Mouse (Mus musculus): ENCODE results near the gene Lef1. TPM values are rescaled to one million over a fixed set of nuclear protein-coding genes. Genes with fewer than 3 reads are reported as not detected.

The Lef1 gene
- polyA plus RNA-seq, 1 experiment = 4.5 TPM

- Histone ChIP-seq H3K36me3 (ENCODE audit: control insufficient read depth, insufficient read depth) (peaks cover 8% of the 10 kb centered on the region), H3K27me3 (ENCODE audit: control insufficient read depth, insufficient read depth, insufficient read length) (no peaks in the 10 kb centered on the region), H3K79me2 (ENCODE audit: control insufficient read depth, insufficient read depth) (peaks cover 14% of the 10 kb centered on the region), H3K4me2 (ENCODE audit: low read depth) (no peak overlapping the region), H3ac (ENCODE audit: control insufficient read depth, insufficient read length) (no peak overlapping the region), H3K4me3 (no peak overlapping the region)
- TF ChIP-seq USF1 (IDR thresholded peaks at IDR 0.05; ENCODE audit: low read depth) (no peak), POLR2AphosphoS2 (IDR thresholded peaks at IDR 0.05; ENCODE audit: insufficient read length, low read depth) (no peak), MYOD1 (IDR thresholded peaks at IDR 0.05; ENCODE audit: control insufficient read depth in 1 of 3, insufficient read length in 2 of 3, low read depth in 2 of 3) (no peak), TCF3 (IDR thresholded peaks at IDR 0.05; ENCODE audit: insufficient read length, low read depth) (no peak), E2F4 (IDR thresholded peaks at IDR 0.05; ENCODE audit: insufficient read depth) (no peak)
Measured at GRCm38 (mm10) chr3:131116116-131116515, 5.8 kb downstream of the Lef1 start.

GRCm38 (mm10) chr3:131117352-131117751 is 7.1 kb downstream of the Lef1 start:
- TF ChIP-seq TCF3 (IDR thresholded peaks at IDR 0.05; ENCODE audit: insufficient read length, low read depth) (no peak), USF1 (IDR thresholded peaks at IDR 0.05; ENCODE audit: low read depth) (no peak), POLR2A (IDR thresholded peaks at IDR 0.05; ENCODE audit: insufficient read length, low read depth) (no peak), MAX (IDR thresholded peaks at IDR 0.05; ENCODE audit: low read depth) (no peak), REST (IDR thresholded peaks at IDR 0.05; ENCODE audit: insufficient read depth, insufficient read length) (no peak), CEBPB (IDR thresholded peaks at IDR 0.05; ENCODE audit: insufficient read depth, poor library complexity, severe bottlenecking) (no peak), SRF (IDR thresholded peaks at IDR 0.05; ENCODE audit: control insufficient read depth, insufficient read length, low read depth) (no peak), MYOD1 (IDR thresholded peaks at IDR 0.05; ENCODE audit: control insufficient read depth in 1 of 3, insufficient read length in 2 of 3, low read depth in 2 of 3) (no peak), MYOG (IDR thresholded peaks at IDR 0.05; ENCODE audit: control insufficient read depth in 1 of 3, insufficient read depth in 1 of 3, insufficient read length in 2 of 3, low read depth in 2 of 3) (no peak), POLR2AphosphoS2 (IDR thresholded peaks at IDR 0.05; ENCODE audit: insufficient read length, low read depth) (no peak), E2F4 (IDR thresholded peaks at IDR 0.05; ENCODE audit: insufficient read depth) (no peak), TCF12 (IDR thresholded peaks at IDR 0.05; ENCODE audit: insufficient read depth, poor library complexity, severe bottlenecking) (no peak)
- no peak overlapping the region for H3ac ChIP-seq (ENCODE audit: control insufficient read depth, insufficient read length)
- H3K4me2 ChIP-seq (ENCODE audit: low read depth) = no peak overlapping the region
- H3K36me3 ChIP-seq (ENCODE audit: control insufficient read depth, insufficient read depth) = peaks cover 8% of the 10 kb centered on the region
- no peak overlapping the region for H3K4me3 ChIP-seq
- H3K27me3 ChIP-seq (ENCODE audit: control insufficient read depth, insufficient read depth, insufficient read length) = no peaks in the 10 kb centered on the region
- peaks cover 14% of the 10 kb centered on the region for H3K79me2 ChIP-seq (ENCODE audit: control insufficient read depth, insufficient read depth)

GRCm38 (mm10) chr3:131117883-131118282 is 7.6 kb downstream of the Lef1 start:
- H3K36me3 ChIP-seq (ENCODE audit: control insufficient read depth, insufficient read depth) = peaks cover 12% of the 10 kb centered on the region
- H3K79me2 ChIP-seq (ENCODE audit: control insufficient read depth, insufficient read depth) = peaks cover 9% of the 10 kb centered on the region
- H3ac ChIP-seq (ENCODE audit: control insufficient read depth, insufficient read length) = no peak overlapping the region
- TF ChIP-seq E2F4 (IDR thresholded peaks at IDR 0.05; ENCODE audit: insufficient read depth) (no peak), POLR2AphosphoS2 (IDR thresholded peaks at IDR 0.05; ENCODE audit: insufficient read length, low read depth) (no peak), POLR2A (IDR thresholded peaks at IDR 0.05; ENCODE audit: insufficient read length, low read depth) (no peak), SRF (IDR thresholded peaks at IDR 0.05; ENCODE audit: control insufficient read depth, insufficient read length, low read depth) (no peak), MYOD1 (IDR thresholded peaks at IDR 0.05; ENCODE audit: control insufficient read depth in 1 of 3, insufficient read length in 2 of 3, low read depth in 2 of 3) (no peak)
- no peak overlapping the region for H3K4me3 ChIP-seq
- H3K4me2 ChIP-seq (ENCODE audit: low read depth) = no peak overlapping the region
- H3K27me3 ChIP-seq (ENCODE audit: control insufficient read depth, insufficient read depth, insufficient read length) = no peaks in the 10 kb centered on the region

DNA sequence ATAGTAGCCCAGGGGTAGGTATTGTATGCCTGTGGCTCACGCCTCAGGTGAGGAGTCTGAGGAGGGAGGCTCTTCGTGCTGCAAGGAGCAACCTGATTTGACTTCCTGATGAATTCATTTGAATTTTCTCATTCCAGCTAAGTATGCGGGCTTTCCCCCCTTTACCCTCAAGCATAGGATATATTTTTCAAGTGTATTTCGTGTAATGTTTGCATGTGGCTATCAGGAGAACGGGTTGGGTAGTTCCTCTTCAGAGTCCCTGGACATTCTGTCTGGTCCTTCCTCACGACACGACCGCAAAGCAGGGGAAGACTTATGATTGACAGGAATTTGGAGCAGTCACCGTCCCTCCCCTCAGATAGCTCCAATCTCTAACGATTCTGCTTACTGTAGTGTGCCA is 9.2 kb downstream of the Lef1 start:
- H3K36me3 ChIP-seq (ENCODE audit: control insufficient read depth, insufficient read depth) = peaks cover 12% of the 10 kb centered on the region
- H3K79me2 ChIP-seq (ENCODE audit: control insufficient read depth, insufficient read depth) = no peaks in the 10 kb centered on the region
- no peak overlapping the region for H3K4me3 ChIP-seq
- no peaks in the 10 kb centered on the region for H3K27me3 ChIP-seq (ENCODE audit: control insufficient read depth, insufficient read depth, insufficient read length)
- no peak for TF ChIP-seq CEBPB (IDR thresholded peaks at IDR 0.05; ENCODE audit: insufficient read depth, poor library complexity, severe bottlenecking)
- no peak for TF ChIP-seq E2F4 (IDR thresholded peaks at IDR 0.05; ENCODE audit: insufficient read depth)
- TF ChIP-seq MYOD1 (IDR thresholded peaks at IDR 0.05; ENCODE audit: control insufficient read depth in 1 of 3, insufficient read length in 2 of 3, low read depth in 2 of 3) = no peak
- no peak for TF ChIP-seq TCF12 (IDR thresholded peaks at IDR 0.05; ENCODE audit: insufficient read depth, poor library complexity, severe bottlenecking)
- no peak for TF ChIP-seq MAX (IDR thresholded peaks at IDR 0.05; ENCODE audit: low read depth)
- no peak for TF ChIP-seq USF1 (IDR thresholded peaks at IDR 0.05; ENCODE audit: low read depth)
- no peak for TF ChIP-seq TCF3 (IDR thresholded peaks at IDR 0.05; ENCODE audit: insufficient read length, low read depth)
- TF ChIP-seq POLR2A (IDR thresholded peaks at IDR 0.05; ENCODE audit: insufficient read length, low read depth) = no peak
- TF ChIP-seq SRF (IDR thresholded peaks at IDR 0.05; ENCODE audit: control insufficient read depth, insufficient read length, low read depth) = no peak
- no peak for TF ChIP-seq REST (IDR thresholded peaks at IDR 0.05; ENCODE audit: insufficient read depth, insufficient read length)
- TF ChIP-seq POLR2AphosphoS2 (IDR thresholded peaks at IDR 0.05; ENCODE audit: insufficient read length, low read depth) = no peak
- no peak for TF ChIP-seq MYOG (IDR thresholded peaks at IDR 0.05; ENCODE audit: control insufficient read depth in 1 of 3, insufficient read depth in 1 of 3, insufficient read length in 2 of 3, low read depth in 2 of 3)
- H3ac ChIP-seq (ENCODE audit: control insufficient read depth, insufficient read length) = no peak overlapping the region
- no peak overlapping the region for H3K4me2 ChIP-seq (ENCODE audit: low read depth)

- Histone ChIP-seq H3K36me3 (ENCODE audit: control insufficient read depth, insufficient read depth) (peaks cover 4% of the 10 kb centered on the region), H3K79me2 (ENCODE audit: control insufficient read depth, insufficient read depth) (no peaks in the 10 kb centered on the region), H3K4me3 (no peak overlapping the region), H3ac (ENCODE audit: control insufficient read depth, insufficient read length) (no peak overlapping the region), H3K27me3 (ENCODE audit: control insufficient read depth, insufficient read depth, insufficient read length) (no peaks in the 10 kb centered on the region), H3K4me2 (ENCODE audit: low read depth) (no peak overlapping the region)
- no peak for TF ChIP-seq REST (IDR thresholded peaks at IDR 0.05; ENCODE audit: insufficient read depth, insufficient read length)
- no peak for TF ChIP-seq E2F4 (IDR thresholded peaks at IDR 0.05; ENCODE audit: insufficient read depth)
- no peak for TF ChIP-seq POLR2A (IDR thresholded peaks at IDR 0.05; ENCODE audit: insufficient read length, low read depth)
- TF ChIP-seq TCF3 (IDR thresholded peaks at IDR 0.05; ENCODE audit: insufficient read length, low read depth) = no peak
- no peak for TF ChIP-seq MYOD1 (IDR thresholded peaks at IDR 0.05; ENCODE audit: control insufficient read depth in 1 of 3, insufficient read length in 2 of 3, low read depth in 2 of 3)
- no peak for TF ChIP-seq POLR2AphosphoS2 (IDR thresholded peaks at IDR 0.05; ENCODE audit: insufficient read length, low read depth)
- no peak for TF ChIP-seq MAX (IDR thresholded peaks at IDR 0.05; ENCODE audit: low read depth)
Measured at GRCm38 (mm10) chr3:131123501-131123900, 13.2 kb downstream of the Lef1 start.
